Mouse (Mus musculus) limb, embryonic 11.5 days (tissue): ENCODE results near the gene Gpc6. TPM values are rescaled to one million over a fixed set of nuclear protein-coding genes. Genes with fewer than 3 reads are reported as not detected.

Experiments
- ATAC-seq: fragments of 200-750 bp; cut with Nextera tagmentation; 2 replicates; pipeline ENCODE4 v1.8.0; 2017; ENCODE audit warnings: low read depth; ENCODE audit not compliant: insufficient number of reproducible peaks, low FRiP score, low TSS enrichment
- DNase-seq: peaks from one replicate; pipeline ENCODE4 v3.0.0-alpha.2; 2015; ENCODE audit warnings: low spot score
- H3K27ac ChIP-seq: fragments of 300-500 bp; sonication (generic); replicated peaks from 2 replicates; pipeline ENCODE4 v1.5.1; 2014; ENCODE audit warnings: low read depth, mild to moderate bottlenecking, low read length
- H3K27me3 ChIP-seq: fragments of 300-500 bp; sonication (generic); 2 replicates; pipeline ENCODE4 v1.6.1; 2014; ENCODE audit warnings: mild to moderate bottlenecking, low read length, mixed read lengths; ENCODE audit not compliant: control insufficient read depth, insufficient read depth
- H3K36me3 ChIP-seq: fragments of 300-500 bp; sonication (generic); 2 replicates; pipeline ENCODE4 v1.6.1; 2014; ENCODE audit warnings: mild to moderate bottlenecking, low read length, moderate library complexity, mixed read lengths; ENCODE audit not compliant: control insufficient read depth, insufficient read depth
- H3K4me1 ChIP-seq: fragments of 300-500 bp; sonication (generic); 2 replicates; pipeline ENCODE4 v1.6.1; 2014; ENCODE audit warnings: low read length, mixed read lengths; ENCODE audit not compliant: control insufficient read depth, insufficient read depth
- H3K4me2 ChIP-seq: fragments of 300-500 bp; sonication (generic); 2 replicates; pipeline ENCODE4 v1.6.1; 2014; ENCODE audit warnings: low read depth, mild to moderate bottlenecking, moderate library complexity; ENCODE audit not compliant: severe bottlenecking
- H3K4me3 ChIP-seq: fragments of 300-500 bp; sonication (generic); 2 replicates; pipeline ENCODE4 v1.5.1; 2014; ENCODE audit warnings: low read depth, low read length
- H3K9ac ChIP-seq: fragments of 300-500 bp; sonication (generic); 2 replicates; pipeline ENCODE4 v1.6.1; 2014; ENCODE audit warnings: mild to moderate bottlenecking, low read length
- H3K9me3 ChIP-seq: fragments of 300-500 bp; sonication (generic); 2 replicates; pipeline ENCODE4 v1.6.1; 2016; ENCODE audit warnings: low read length; ENCODE audit not compliant: control insufficient read depth
- WGBS: fragments of 180-500 bp; shearing (Covaris S2); extraction: QIAGEN DNeasy Blood & Tissue Kit; methylation state at CpG from one replicate; pipeline ENCODE4 v1.1.7; 2014; 5-methylcytosine and 5-hydroxymethylcytosine counted together
- polyA plus RNA-seq: library from polyadenylated mRNA; unstranded; fragments of >200 nt; fragmentation: Nextera tagmentation; extraction: Ambion mirVana; gene quantifications from 2 replicates; pipeline ENCODE4 v1.2.1, GENCODE M21; 2014

Gene Gpc6
- polyA plus RNA-seq, 1 experiment from 2014 or later: 39.1 TPM

DNA sequence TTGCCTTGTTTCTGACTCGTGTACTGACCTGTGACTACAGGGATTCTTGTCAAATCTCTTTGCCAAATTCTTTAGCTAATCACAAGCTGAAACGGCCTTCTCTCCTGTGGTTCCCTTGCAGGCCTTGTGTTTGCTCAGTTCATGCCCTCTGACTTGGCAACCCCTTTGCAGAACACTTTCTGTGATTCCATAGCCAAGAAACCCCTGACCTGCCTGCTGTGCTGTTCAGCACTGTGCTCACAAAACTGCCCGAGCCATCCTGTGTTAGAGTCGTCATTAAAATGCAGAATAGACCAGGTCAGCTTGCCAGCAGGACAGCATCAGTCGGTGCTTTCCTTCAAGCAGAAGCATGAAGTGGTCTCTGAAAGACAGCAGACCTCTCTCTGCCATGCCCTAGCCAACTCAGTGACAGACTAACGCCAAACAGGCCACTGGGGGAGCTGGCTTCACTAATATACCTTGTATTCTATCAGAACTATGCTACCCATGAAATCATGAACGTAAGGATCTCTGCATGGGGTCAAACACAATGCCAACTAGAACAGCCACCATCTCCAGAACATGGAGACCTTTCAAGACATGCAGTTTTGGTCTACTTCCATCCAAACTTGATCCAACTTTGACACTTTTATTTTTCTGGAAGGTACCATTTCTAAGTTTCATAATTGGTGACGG, 459.1 kb downstream of the Gpc6 start:
- DNase-seq (no peak), ATAC-seq (no peak)
- H3K27me3 ChIP-seq: no peaks in the 10 kb centered on the region
- no peaks in the 10 kb centered on the region for H3K9me3 ChIP-seq
- no peak overlapping the region for H3K4me3 ChIP-seq
- 74% methylated on average over 8 of the region's 8 CpGs for WGBS
- H3K4me2 ChIP-seq: no peak overlapping the region
- H3K36me3 ChIP-seq: no peaks in the 10 kb centered on the region
- H3K4me1 ChIP-seq: no peaks in the 10 kb centered on the region
- no peak overlapping the region for H3K27ac ChIP-seq
- H3K9ac ChIP-seq: no peak overlapping the region

DNA sequence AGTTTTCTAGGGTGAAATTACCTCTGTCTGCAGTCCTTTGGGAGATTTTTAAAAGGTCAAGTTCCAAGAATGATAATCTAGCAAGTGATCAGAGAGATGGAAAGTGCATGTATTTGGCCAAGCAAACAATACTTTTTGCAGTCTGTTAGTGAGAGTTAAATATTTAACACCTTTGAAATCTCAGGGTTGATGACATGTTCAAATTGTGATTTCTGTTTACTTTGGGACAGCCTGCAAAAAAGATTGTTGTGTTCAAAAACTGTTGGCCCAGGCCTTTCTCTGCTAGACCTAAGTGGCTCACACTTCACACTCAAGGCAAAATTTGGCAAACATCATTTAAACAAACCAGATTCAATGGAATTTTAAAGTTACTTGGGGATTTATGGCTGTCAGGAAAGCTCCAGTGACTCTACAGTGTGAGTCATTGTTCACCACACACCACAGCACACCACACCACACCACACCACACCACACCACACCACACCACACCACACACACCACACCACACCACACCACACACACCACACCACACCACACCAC, 460.7 kb downstream of the Gpc6 start:
- Histone ChIP-seq H3K4me3 (no peak overlapping the region), H3K4me1 (no peaks in the 10 kb centered on the region), H3K36me3 (no peaks in the 10 kb centered on the region), H3K9ac (no peak overlapping the region), H3K9me3 (no peaks in the 10 kb centered on the region), H3K27me3 (no peaks in the 10 kb centered on the region), H3K4me2 (no peak overlapping the region), H3K27ac (no peak overlapping the region)
- DNase-seq: no peak
- ATAC-seq: no peak

DNA sequence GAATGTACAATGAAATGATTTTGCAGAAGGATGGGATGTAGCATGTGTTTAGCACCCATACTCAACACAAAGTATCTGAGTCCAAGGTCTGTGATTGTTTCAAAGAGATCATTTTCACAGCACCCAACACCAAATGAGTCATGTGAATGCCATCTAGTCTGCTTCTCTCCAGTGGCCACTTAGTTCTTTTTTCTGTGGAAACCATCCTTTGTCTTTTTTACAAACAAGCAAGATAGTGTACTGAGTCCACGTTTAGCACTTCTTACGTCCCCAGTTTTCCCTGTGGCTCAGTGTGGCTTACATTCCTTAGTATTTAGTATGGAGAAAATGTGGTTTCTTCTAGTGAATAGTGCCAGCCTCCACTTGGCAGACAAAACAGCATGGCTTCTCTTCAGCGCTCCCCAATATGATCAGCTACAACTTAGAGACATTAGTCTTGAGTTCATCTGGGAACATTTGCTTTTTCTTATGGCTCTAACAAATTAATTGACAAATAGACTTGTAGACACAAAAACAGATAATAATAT, 465.7 kb downstream of the Gpc6 start:
- WGBS: 87% methylated on average over 3 of the region's 3 CpGs

DNA sequence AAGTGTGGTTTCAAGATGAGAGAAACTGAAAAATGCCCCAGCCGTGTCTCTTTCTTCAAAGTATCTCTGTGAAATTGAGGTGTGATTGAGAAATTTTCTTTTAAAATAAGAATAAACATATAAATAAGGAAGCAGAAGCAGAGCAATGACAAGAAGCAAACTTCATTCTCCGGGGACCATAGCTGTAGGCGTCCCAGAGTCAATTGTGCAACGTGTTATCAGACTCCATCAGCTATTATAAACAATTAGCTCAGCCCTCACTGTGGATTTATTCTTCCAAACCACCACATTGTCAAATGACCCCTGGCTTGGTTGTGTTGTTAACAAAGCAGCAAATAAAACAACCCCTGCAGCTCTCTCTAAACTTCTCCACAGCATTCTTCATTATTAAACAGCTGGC, 466.3 kb downstream of the Gpc6 start:
- no peak overlapping the region for H3K9ac ChIP-seq
- 69% methylated on average over 4 of the region's 4 CpGs for WGBS
- ATAC-seq (no peak), DNase-seq (no peak)
- no peak overlapping the region for H3K4me3 ChIP-seq
- H3K9me3 ChIP-seq: no peaks in the 10 kb centered on the region
- no peaks in the 10 kb centered on the region for H3K36me3 ChIP-seq
- H3K4me2 ChIP-seq: no peak overlapping the region
- H3K4me1 ChIP-seq: no peaks in the 10 kb centered on the region
- no peak overlapping the region for H3K27ac ChIP-seq
- no peaks in the 10 kb centered on the region for H3K27me3 ChIP-seq

More for the DNA sequence above, 465.7 kb downstream of the Gpc6 start:
- H3K36me3 ChIP-seq: no peaks in the 10 kb centered on the region
- no peaks in the 10 kb centered on the region for H3K4me1 ChIP-seq
- H3K4me3 ChIP-seq: no peak overlapping the region
- no peak overlapping the region for H3K27ac ChIP-seq
- no peak overlapping the region for H3K4me2 ChIP-seq
- no peaks in the 10 kb centered on the region for H3K9me3 ChIP-seq
- DNase-seq (no peak), ATAC-seq (no peak)
- no peak overlapping the region for H3K9ac ChIP-seq
- no peaks in the 10 kb centered on the region for H3K27me3 ChIP-seq

DNA sequence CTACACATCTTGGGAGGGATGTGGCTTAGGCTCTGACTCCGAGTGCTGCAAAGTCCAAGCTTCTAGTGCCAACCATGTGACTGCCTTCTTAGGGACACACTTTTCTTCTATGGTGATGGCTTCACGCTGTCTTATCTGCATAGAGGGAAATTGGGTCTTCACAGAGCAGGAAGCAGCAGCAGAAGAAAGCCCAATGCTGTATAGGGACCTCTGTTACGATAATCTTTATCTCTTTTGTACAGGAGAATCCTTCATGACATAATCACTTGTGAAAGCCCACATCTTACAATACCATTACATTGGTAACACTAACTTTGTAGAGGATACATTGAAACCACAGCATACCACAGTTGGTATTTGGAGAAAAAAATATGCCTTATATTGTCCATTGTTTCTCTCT, 472.1 kb downstream of the Gpc6 start:
- Histone ChIP-seq H3K27ac (no peak overlapping the region), H3K9me3 (no peaks in the 10 kb centered on the region), H3K27me3 (no peaks in the 10 kb centered on the region), H3K4me2 (no peak overlapping the region), H3K9ac (no peak overlapping the region), H3K4me1 (no peaks in the 10 kb centered on the region), H3K4me3 (no peak overlapping the region), H3K36me3 (no peaks in the 10 kb centered on the region)
- DNase-seq (no peak), ATAC-seq (no peak)
- WGBS: 90% methylated on average over 3 of the region's 3 CpGs

DNA sequence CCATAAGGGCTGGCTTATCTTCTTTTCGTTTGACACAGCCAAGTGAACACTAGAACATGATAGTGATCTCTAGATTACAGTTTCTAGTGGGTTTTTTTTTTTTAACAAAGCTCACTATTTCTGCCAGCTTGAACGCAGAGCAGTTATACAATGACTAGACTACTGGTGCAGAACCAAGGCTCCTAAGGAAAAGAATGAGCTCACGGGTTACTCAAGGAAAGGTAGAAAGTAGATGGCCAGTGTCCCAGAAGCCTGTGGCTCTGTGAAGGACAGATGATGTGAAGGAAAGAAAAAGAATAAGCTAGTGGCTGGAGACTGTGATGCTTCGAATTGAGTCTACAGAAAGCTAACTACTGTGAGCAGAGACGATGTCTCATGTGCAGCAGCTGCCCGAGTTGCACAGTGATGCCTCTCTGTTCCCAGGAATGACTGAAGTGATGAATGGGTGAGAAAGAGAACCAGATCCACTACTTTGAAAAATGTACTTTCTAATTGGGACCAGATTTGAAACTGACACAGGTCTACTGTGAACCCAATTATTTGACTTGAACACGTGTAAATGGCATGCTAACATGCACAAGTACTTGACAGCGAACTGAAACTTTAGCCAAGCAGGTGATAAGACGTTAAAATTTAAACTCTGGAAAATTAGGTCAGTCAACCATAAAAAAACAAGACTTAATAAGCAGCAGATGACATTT, 482.9 kb downstream of the Gpc6 start:
- Histone ChIP-seq H3K27ac (no peak overlapping the region), H3K4me1 (no peaks in the 10 kb centered on the region), H3K36me3 (no peaks in the 10 kb centered on the region), H3K9ac (no peak overlapping the region), H3K4me3 (no peak overlapping the region), H3K9me3 (no peaks in the 10 kb centered on the region), H3K4me2 (no peak overlapping the region), H3K27me3 (no peaks in the 10 kb centered on the region)
- ATAC-seq (no peak; the same call in 1 of the 2 replicates), DNase-seq (no peak)
- WGBS: 40% methylated on average over 9 of the region's 9 CpGs

DNA sequence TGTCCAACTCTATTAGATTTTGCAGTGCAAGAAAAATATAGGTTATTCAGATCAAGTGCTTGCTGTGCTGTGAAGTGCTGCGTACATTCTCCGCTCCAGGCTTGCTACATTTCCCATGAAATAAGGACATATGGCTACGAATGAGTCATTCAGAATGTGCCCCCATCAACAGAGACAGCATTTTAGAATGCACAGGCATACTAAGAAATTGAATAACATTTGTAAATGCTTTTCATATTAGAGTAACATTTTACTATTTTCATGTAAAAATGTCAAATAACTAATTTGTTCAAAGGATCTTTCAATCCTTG, 483.4 kb downstream of the Gpc6 start:
- Histone ChIP-seq H3K27ac (no peak overlapping the region), H3K9me3 (no peaks in the 10 kb centered on the region), H3K4me1 (no peaks in the 10 kb centered on the region), H3K4me3 (no peak overlapping the region), H3K36me3 (no peaks in the 10 kb centered on the region), H3K9ac (no peak overlapping the region), H3K4me2 (no peak overlapping the region), H3K27me3 (no peaks in the 10 kb centered on the region)
- ATAC-seq (no peak), DNase-seq (no peak)
- WGBS: 54% methylated on average over 3 of the region's 3 CpGs

DNA sequence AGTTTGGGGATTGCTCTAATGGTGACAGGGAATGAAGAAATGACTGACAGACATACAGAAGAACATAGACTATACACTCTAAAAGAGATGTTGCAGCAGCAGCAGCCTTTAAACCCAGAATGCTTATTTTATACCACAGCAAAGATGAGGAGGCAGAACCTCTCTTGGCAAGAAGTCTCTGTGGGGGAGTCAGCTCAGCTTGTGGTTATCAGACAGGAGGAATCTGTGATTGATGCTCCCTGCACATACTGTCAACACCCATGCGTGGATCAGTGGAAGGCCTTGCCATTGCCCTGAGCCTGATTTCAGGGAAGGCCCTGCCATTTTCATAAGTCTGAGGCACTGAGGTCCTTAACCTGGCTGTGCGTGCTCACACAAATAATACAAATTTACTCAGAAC, 484.7 kb downstream of the Gpc6 start:
- H3K9ac ChIP-seq: no peak overlapping the region
- no peaks in the 10 kb centered on the region for H3K27me3 ChIP-seq
- H3K4me1 ChIP-seq: no peaks in the 10 kb centered on the region
- H3K4me3 ChIP-seq: no peak overlapping the region
- no peaks in the 10 kb centered on the region for H3K9me3 ChIP-seq
- H3K36me3 ChIP-seq: no peaks in the 10 kb centered on the region
- 92% methylated on average over 2 of the region's 2 CpGs for whole genome bisulfite sequencing
- DNase-seq (no peak), ATAC-seq (no peak)
- H3K4me2 ChIP-seq: no peak overlapping the region
- H3K27ac ChIP-seq: no peak overlapping the region
